Mouse (Mus musculus) intestine, embryonic 14.5 days (tissue): ENCODE measurements around the gene Slc13a3. TPM values are rescaled to one million over a fixed set of nuclear protein-coding genes. Genes with fewer than 3 reads are reported as not detected.

Source experiments
- ATAC-seq: fragments of 200-750 bp; cut with Nextera tagmentation; replicated peaks from 2 replicates; pipeline ENCODE4 v1.8.0; 2017; ENCODE audit warnings: low read depth, moderate number of reproducible peaks, moderate TSS enrichment, moderate library complexity; ENCODE audit not compliant: low FRiP score, low TSS enrichment
- DNase-seq: peaks from one replicate; pipeline ENCODE4 v3.0.0-alpha.2; 2018; ENCODE audit warnings: low spot score
- H3K27ac ChIP-seq: fragments of 300-500 bp; sonication (generic); 2 replicates; pipeline ENCODE4 v1.5.1; 2014; ENCODE audit warnings: low read depth, mild to moderate bottlenecking, control low read depth
- H3K27me3 ChIP-seq: fragments of 300-500 bp; sonication (generic); replicated peaks from 2 replicates; pipeline ENCODE4 v1.6.1; 2014; ENCODE audit warnings: low read length, control low read depth; ENCODE audit not compliant: control insufficient read depth, insufficient read depth
- H3K36me3 ChIP-seq: fragments of 300-500 bp; sonication (generic); 2 replicates; pipeline ENCODE4 v1.6.1; 2014; ENCODE audit warnings: low read length, control low read depth; ENCODE audit not compliant: control insufficient read depth, insufficient read depth
- H3K4me1 ChIP-seq: fragments of 300-500 bp; sonication (generic); replicated peaks from 2 replicates; pipeline ENCODE4 v1.6.1; 2014; ENCODE audit warnings: low read length, control low read depth, mixed read lengths; ENCODE audit not compliant: control insufficient read depth, insufficient read depth
- H3K4me2 ChIP-seq: fragments of 300-500 bp; sonication (generic); 2 replicates; pipeline ENCODE4 v1.6.1; 2014; ENCODE audit warnings: low read length
- H3K4me3 ChIP-seq: fragments of 300-500 bp; sonication (generic); 2 replicates; pipeline ENCODE4 v1.5.1; 2014; ENCODE audit warnings: low read depth, low read length, control low read depth, mixed read lengths
- H3K9ac ChIP-seq: fragments of 300-500 bp; sonication (generic); 2 replicates; pipeline ENCODE4 v1.6.1; 2014; ENCODE audit warnings: mild to moderate bottlenecking, low read length
- H3K9me3 ChIP-seq: fragments of 300-500 bp; sonication (generic); 2 replicates; pipeline ENCODE4 v1.6.1; 2016; ENCODE audit warnings: low read length, control low read depth; ENCODE audit not compliant: control insufficient read depth
- WGBS: fragments of 180-500 bp; shearing (Covaris S2); extraction: QIAGEN DNeasy Blood & Tissue Kit; methylation state at CpG from one replicate; pipeline ENCODE4 v1.1.7; 2014; 5-methylcytosine and 5-hydroxymethylcytosine counted together
- polyA plus RNA-seq: library from polyadenylated mRNA; unstranded; fragments of >200 nt; fragmentation: Nextera tagmentation; extraction: Ambion mirVana; gene quantifications from 2 replicates; pipeline ENCODE4 v1.2.1, GENCODE M21; 2014

Gene Slc13a3
- polyA plus RNA-seq, 1 experiment from 2014 or later = 0.09 TPM

- DNase-seq (no peak), ATAC-seq (no peak)
- 53% methylated on average over 15 of the region's 15 CpGs for WGBS
Observed at GRCm38 (mm10) chr2:165467824-165468452, 5.1 kb downstream of the Slc13a3 start.

DNA sequence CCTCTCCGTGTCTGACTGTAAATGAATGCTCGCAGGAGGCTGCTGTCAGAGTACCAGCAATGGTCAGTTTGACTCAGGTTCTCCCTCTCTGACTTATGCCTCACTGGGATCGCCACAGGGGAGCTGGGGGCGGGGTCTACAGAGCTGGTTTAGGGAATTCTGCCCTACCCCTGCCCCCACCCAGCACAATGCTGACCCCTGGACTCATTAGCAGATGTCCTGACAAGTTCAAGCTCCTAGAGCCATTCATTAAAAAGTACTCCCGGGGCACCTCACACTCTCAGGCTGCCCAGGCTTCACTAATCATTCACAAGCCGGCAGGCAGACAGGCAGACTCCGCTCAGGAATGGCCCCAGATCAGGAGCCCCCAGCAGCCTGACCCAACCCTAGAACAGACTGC is 13.4 kb downstream of the Slc13a3 start:
- Histone ChIP-seq H3K27ac (no peak overlapping the region), H3K4me1 (no peaks in the 10 kb centered on the region), H3K4me3 (no peak overlapping the region), H3K4me2 (no peak overlapping the region), H3K9ac (no peak overlapping the region), H3K27me3 (no peaks in the 10 kb centered on the region), H3K9me3 (no peaks in the 10 kb centered on the region), H3K36me3 (no peaks in the 10 kb centered on the region)
- ATAC-seq (no peak), DNase-seq (no peak)
- 17% methylated on average over 7 of the region's 7 CpGs for WGBS

More at GRCm38 (mm10) chr2:165467824-165468452, 5.1 kb downstream of the Slc13a3 start:
- no peaks in the 10 kb centered on the region for H3K36me3 ChIP-seq
- no peak overlapping the region for H3K4me2 ChIP-seq
- H3K9ac ChIP-seq = no peak overlapping the region
- H3K4me3 ChIP-seq = no peak overlapping the region
- H3K9me3 ChIP-seq = no peaks in the 10 kb centered on the region
- peaks cover 12% of the 10 kb centered on the region for H3K27me3 ChIP-seq
- no peaks in the 10 kb centered on the region; the same call in 1 of the 2 replicates for H3K4me1 ChIP-seq
- H3K27ac ChIP-seq = no peak overlapping the region

DNA sequence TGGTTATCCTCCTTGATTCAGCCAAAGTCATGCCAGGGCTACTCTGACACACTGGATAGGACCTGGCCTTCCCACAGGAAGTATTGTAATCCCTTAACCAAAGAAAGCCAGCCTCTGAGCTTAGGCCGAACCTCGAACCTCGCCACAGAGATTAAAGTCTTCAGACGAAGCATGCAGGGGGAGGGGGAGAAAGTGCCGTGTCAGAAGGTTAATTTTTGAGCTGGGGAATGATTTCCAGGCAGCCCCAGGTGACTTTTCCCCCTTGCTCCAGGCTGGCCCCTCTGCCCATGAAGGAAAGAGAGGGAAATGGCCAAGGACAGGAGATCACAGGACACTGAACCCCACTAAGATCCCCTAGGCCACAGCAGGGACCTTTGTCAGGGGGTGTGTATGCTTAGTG is 14.8 kb downstream of the Slc13a3 start:
- Histone ChIP-seq H3K36me3 (no peaks in the 10 kb centered on the region), H3K9me3 (no peaks in the 10 kb centered on the region), H3K4me2 (no peak overlapping the region), H3K27ac (no peak overlapping the region), H3K27me3 (no peaks in the 10 kb centered on the region), H3K4me1 (no peaks in the 10 kb centered on the region), H3K4me3 (no peak overlapping the region), H3K9ac (no peak overlapping the region)
- DNase-seq (no peak), ATAC-seq (no peak)
- WGBS = 62% methylated on average over 5 of the region's 5 CpGs

DNA sequence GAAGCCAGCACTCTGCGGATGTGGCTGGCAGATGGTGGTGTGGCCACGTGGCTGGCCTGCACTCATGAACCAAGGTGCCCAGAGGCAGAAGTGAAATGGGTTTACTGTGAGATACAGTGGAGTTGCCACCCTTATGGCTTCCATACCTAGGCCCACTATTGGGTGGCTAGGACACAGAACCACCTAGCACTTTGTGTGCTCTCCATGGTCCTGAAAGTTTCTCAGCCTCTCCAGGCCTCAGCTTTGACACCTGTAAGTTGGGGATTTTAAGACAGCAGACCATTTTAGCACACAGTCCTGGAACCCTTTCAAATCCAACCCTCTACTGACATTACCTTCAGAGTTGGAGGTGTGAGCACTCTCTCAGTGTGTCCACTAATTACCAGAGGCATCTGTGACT is 16.3 kb downstream of the Slc13a3 start:
- H3K9me3 ChIP-seq = no peaks in the 10 kb centered on the region
- no peak overlapping the region for H3K4me2 ChIP-seq
- no peaks in the 10 kb centered on the region for H3K36me3 ChIP-seq
- no peak overlapping the region for H3K27ac ChIP-seq
- ATAC-seq (no peak), DNase-seq (no peak)
- H3K4me1 ChIP-seq = no peaks in the 10 kb centered on the region
- H3K4me3 ChIP-seq = no peak overlapping the region
- H3K9ac ChIP-seq = no peak overlapping the region
- H3K27me3 ChIP-seq = no peaks in the 10 kb centered on the region
- WGBS = 58% methylated on average over 2 of the region's 2 CpGs

DNA sequence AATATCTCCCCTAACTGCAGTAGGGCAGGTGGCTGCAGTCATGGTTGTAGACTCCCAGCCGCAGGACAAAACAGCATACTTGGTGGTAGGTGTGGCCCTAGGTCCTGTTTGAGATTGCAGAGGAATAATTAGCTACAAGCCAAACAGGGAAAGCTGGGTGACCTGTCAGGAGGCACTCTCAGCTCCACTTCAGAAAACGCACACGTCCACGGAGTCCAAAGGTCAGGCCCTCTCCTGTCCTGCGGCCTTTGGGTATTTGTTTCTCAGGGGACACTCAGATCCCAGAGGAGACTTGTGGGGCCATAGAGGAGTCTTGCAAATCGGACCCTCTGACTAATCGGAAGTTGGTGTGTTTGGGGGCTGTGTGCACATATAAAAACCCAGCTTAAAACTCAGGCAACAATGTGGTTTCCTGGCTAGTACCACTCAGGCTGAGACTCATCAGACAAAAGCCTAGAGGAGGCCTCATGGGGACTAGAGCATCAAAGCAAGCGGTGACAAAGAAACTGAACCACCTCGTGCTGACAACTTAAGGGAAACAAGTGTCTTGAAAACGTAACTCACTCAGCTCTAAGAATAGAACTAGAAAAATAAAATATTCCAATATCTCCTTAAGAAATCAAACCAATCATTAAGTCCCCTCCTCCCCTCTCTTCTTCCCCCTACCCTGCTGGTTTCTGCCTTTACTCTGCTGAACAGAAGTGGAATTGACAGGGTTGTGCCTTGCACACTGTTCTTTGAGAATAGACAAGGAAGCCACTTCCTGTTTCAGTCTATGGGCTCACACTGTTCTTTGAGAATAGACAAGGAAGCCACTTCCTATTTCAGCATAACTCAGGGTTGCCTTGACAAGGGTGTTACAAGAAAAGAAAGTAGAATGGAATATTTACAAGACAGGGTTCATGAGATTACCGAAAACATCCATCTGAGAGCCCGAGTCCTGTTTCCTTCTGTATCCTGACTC is 20.0 kb downstream of the Slc13a3 start:
- 79% methylated on average over 12 of the region's 12 CpGs for WGBS
- Histone ChIP-seq H3K36me3 (no peaks in the 10 kb centered on the region), H3K9ac (no peak overlapping the region), H3K4me1 (no peaks in the 10 kb centered on the region), H3K4me2 (no peak overlapping the region), H3K9me3 (no peaks in the 10 kb centered on the region), H3K27me3 (no peaks in the 10 kb centered on the region), H3K27ac (no peak overlapping the region), H3K4me3 (no peak overlapping the region)
- no peak for DNase-seq
- no peak for ATAC-seq

DNA sequence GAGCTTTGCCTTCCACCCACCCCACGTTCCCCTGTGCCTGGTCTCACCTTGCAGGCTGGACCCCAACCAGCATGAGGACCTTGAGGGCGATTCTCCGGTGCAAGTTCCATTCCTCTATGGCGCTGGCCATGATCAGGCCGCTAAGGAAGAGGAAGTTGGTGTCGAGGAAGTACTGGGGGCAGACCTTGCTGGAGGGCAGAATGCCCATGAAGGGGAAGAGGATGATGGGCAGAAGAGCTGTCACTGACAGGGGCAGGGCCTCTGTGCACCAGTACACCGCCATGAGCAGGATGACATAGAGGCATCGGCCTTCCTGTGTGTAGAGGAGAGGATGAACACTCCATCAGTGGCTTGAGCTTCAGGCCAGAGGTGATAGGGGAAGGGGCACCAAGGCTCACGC is 24.6 kb downstream of the Slc13a3 start:
- H3K4me1 ChIP-seq = no peaks in the 10 kb centered on the region
- no peaks in the 10 kb centered on the region for H3K36me3 ChIP-seq
- 83% methylated on average over 9 of the region's 9 CpGs for WGBS
- no peaks in the 10 kb centered on the region for H3K9me3 ChIP-seq
- no peak overlapping the region for H3K4me2 ChIP-seq
- H3K27ac ChIP-seq = no peak overlapping the region
- DNase-seq (no peak), ATAC-seq (no peak)
- H3K9ac ChIP-seq = no peak overlapping the region
- H3K27me3 ChIP-seq = no peaks in the 10 kb centered on the region
- H3K4me3 ChIP-seq = no peak overlapping the region

DNA sequence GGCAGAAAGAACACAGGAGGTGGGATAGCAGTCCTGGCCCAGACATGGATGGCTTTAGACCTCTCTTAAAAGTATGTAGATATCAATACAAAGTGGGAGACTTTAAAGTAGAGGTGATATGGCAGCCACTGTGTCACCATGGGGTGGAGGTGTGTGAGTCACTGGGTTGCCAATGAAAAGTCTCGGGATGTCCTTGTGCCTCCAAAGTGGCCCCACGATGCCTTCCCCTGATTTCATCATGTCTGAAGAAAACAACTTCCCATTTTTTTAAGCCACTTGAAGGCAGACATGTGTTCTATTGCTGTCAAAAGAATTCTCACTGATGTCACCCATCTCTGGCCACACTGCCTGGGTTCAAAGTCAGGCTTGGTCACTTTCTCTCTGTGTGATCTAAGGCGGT is 28.2 kb downstream of the Slc13a3 start:
- Histone ChIP-seq H3K4me2 (no peak overlapping the region), H3K4me1 (no peaks in the 10 kb centered on the region), H3K9me3 (no peaks in the 10 kb centered on the region), H3K9ac (no peak overlapping the region), H3K36me3 (no peaks in the 10 kb centered on the region), H3K27ac (no peak overlapping the region), H3K27me3 (no peaks in the 10 kb centered on the region), H3K4me3 (no peak overlapping the region)
- WGBS = 82% methylated on average over 3 of the region's 3 CpGs
- DNase-seq = no peak
- ATAC-seq = no peak

- WGBS = 78% methylated on average over 10 of the region's 10 CpGs
- Histone ChIP-seq H3K27ac (no peak overlapping the region), H3K27me3 (no peaks in the 10 kb centered on the region), H3K4me2 (no peak overlapping the region), H3K4me1 (no peaks in the 10 kb centered on the region), H3K9ac (no peak overlapping the region), H3K36me3 (no peaks in the 10 kb centered on the region), H3K4me3 (no peak overlapping the region), H3K9me3 (no peaks in the 10 kb centered on the region)
- ATAC-seq (no peak), DNase-seq (no peak)
Observed at GRCm38 (mm10) chr2:165442981-165443380, 30.0 kb downstream of the Slc13a3 start.
